Mouse (Mus musculus) common myeloid progenitor, adult 5-6 weeks (primary cell): ENCODE measurements around the gene Hist1h2bb. TPM values are rescaled to one million over a fixed set of nuclear protein-coding genes. Genes with fewer than 3 reads are reported as not detected.

Experiments
- ATAC-seq: replicated peaks from 2 replicates; pipeline ENCODE4 v1.8.0; 2016; ENCODE audit warnings: low read depth, mild to moderate bottlenecking, moderate TSS enrichment, inconsistent platforms; ENCODE audit not compliant: poor library complexity, severe bottlenecking
- total RNA-seq: library from RNA; stranded (forward); fragments of 200-1000, 187-1606 nt; gene quantifications from 2 replicates; pipeline ENCODE4 v1.2.3, GENCODE M21; 2017

Gene Hist1h2bb
- total RNA-seq, 1 experiment from 2014 or later = 2,989 TPM

GRCm38 (mm10) chr13:23724239-23724638 is 22.3 kb upstream of the Hist1h2bb start:
- 0 out of 2 replicates have a peak, but pooled peaks have one; percentile 29 for ATAC-seq

- no peak for ATAC-seq
Observed at GRCm38 (mm10) chr13:23725213-23725612, 21.3 kb upstream of the Hist1h2bb start.

GRCm38 (mm10) chr13:23728472-23729191 is 17.9 kb upstream of the Hist1h2bb start:
- ATAC-seq = no peak; the same call in 1 of the 2 replicates

- peak; percentile 53 for ATAC-seq
Observed at GRCm38 (mm10) chr13:23729192-23729525, 17.4 kb upstream of the Hist1h2bb start.

GRCm38 (mm10) chr13:23729706-23730105 is 16.8 kb upstream of the Hist1h2bb start:
- ATAC-seq = no peak

- ATAC-seq = no peak
Observed at GRCm38 (mm10) chr13:23730479-23730878, 16.1 kb upstream of the Hist1h2bb start.

- peak; percentile 69 for ATAC-seq
Observed at GRCm38 (mm10) chr13:23732156-23732804, 14.3 kb upstream of the Hist1h2bb start.

- no peak for ATAC-seq
Observed at GRCm38 (mm10) chr13:23737091-23737490, 9.4 kb upstream of the Hist1h2bb start.

GRCm38 (mm10) chr13:23738041-23738440 is 8.5 kb upstream of the Hist1h2bb start:
- ATAC-seq = no peak

- peak; percentile 66 for ATAC-seq
Observed at GRCm38 (mm10) chr13:23738677-23739068, 7.9 kb upstream of the Hist1h2bb start, which contains the start of gene Hist1h1c. TSS of gene Hist1h1c (plus strand) at chr13:23738808.

GRCm38 (mm10) chr13:23739069-23739921 is 7.2 kb upstream of the Hist1h2bb start:
- ATAC-seq = peak; percentile 70

GRCm38 (mm10) chr13:23739922-23740252 is 6.6 kb upstream of the Hist1h2bb start:
- ATAC-seq = peak; percentile 29; the same call in 1 of the 2 replicates

GRCm38 (mm10) chr13:23740256-23740840 is 6.2 kb upstream of the Hist1h2bb start:
- ATAC-seq = no peak

- ATAC-seq = no peak
Observed at GRCm38 (mm10) chr13:23740910-23741309, 5.6 kb upstream of the Hist1h2bb start.

GRCm38 (mm10) chr13:23742007-23742406 is 4.5 kb upstream of the Hist1h2bb start:
- ATAC-seq = no peak

GRCm38 (mm10) chr13:23743215-23743614 is 3.3 kb upstream of the Hist1h2bb start:
- no peak for ATAC-seq

- ATAC-seq = no peak
Observed at GRCm38 (mm10) chr13:23743963-23744362, 2.6 kb upstream of the Hist1h2bb start.

GRCm38 (mm10) chr13:23744421-23745380 is 1.8 kb upstream of the Hist1h2bb start:
- no peak for ATAC-seq
